Mouse (Mus musculus) left cerebral cortex, postnatal 25 days (tissue): ENCODE results near the gene Armh3. TPM values are rescaled to one million over a fixed set of nuclear protein-coding genes. Genes with fewer than 3 reads are reported as not detected.

Source experiments
- DNase-seq, 2 experiments: peaks; one replicate each; pipeline ENCODE4 v3.0.0; 2022; ENCODE audit warnings: low spot score in 2 of 2, mixed read lengths in 1 of 2
- intact Hi-C: fragments of 180-260 bp; cut with DNase I; formaldehyde crosslinking; loops from one replicate; pipeline ENCODE4 v1.15.1; 2025
- total RNA-seq, 2 experiments: library from RNA; stranded (reverse); gene quantifications; 2 replicates each; pipeline ENCODE4 v1.2.3; 2021

The Armh3 gene
- total RNA-seq, 2 experiments from 2014 or later = 19.7 to 19.8 TPM

DNA sequence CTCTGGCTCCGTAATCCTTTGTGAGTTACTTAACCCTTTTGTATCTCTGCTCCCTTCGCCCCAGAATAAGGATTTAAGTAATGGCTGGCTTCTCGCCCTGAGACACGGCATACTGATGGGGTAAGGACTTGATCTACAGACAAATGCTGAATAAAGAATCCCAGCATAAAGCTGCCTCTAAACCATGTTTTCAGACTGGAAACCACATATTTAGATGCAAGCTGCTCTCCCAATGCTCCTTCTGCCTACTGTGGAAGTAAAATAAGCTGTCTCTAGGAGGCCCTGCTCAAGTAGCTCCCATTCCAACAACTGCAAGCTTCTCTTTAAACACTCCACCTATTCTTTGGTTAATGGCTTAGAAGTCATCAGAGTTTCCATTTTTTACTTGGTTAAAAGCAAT lies 81.8 kb downstream of the Armh3 start:
- peak; percentile 12 to 24 for DNase-seq
- intact Hi-C loops = no loop called here

- peak; percentile 16 to 40 for DNase-seq
- intact Hi-C loops = no loop called here
Observed at GRCm38 (mm10) chr19:45916026-45916425, 82.3 kb downstream of the Armh3 start.

DNA sequence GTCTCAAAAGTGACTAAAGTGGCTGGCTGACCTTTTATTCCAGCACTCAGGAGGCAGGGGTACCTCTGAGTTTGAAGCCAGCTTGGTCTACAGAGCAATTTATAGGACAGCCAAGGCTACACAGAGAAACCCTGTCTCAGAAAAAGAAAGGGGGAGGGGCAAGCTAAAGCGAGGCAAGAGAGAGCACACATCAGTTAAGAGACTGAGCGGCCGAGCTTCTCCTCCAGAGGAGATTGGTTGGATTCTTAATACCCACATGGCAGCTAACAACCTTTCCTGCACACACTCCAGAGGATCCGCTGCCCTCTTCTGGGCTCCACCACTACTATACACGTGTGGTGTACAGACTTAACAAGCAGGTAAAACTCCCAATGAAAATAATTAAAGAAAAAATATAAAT lies 85.3 kb downstream of the Armh3 start:
- intact Hi-C loops = no loop called here
- no peak for DNase-seq

- no peak for DNase-seq
- intact Hi-C loops = no loop called here
Observed at GRCm38 (mm10) chr19:45912376-45912775, 85.9 kb downstream of the Armh3 start.

GRCm38 (mm10) chr19:45911236-45912025 lies 86.9 kb downstream of the Armh3 start:
- intact Hi-C loops = no loop called here

DNA sequence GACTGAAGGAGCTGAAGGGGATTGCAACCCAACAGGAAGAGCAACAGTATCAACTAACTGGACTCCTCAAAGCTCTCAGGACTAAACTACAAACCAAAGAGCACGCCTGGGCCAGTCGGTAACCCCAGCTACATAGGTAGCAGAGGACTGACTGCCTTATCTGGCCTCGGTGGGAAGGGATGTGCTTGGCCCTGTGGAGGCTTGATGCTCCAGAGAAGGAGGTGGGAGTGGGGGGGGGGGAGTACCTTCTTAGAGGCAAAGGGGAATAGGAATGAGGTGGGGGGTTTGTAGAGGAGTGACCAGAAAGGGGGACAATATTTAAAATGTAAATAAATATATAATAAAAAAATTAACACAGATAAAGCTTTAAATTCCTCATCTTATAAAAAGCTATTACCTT lies 90.0 kb downstream of the Armh3 start:
- no peak for DNase-seq
- intact Hi-C loops = no loop called here

More at GRCm38 (mm10) chr19:45911236-45912025, 86.9 kb downstream of the Armh3 start:
- DNase-seq = peak in 1 of 2 experiments; percentile 52

GRCm38 (mm10) chr19:45907416-45907815 lies 90.9 kb downstream of the Armh3 start:
- no peak for DNase-seq
- intact Hi-C loops = loop anchor here (2.0 kb wide), 1 partner anchor 25 kb away; no protein-coding TSS in a partner anchor

GRCm38 (mm10) chr19:45903861-45904260 lies 94.4 kb downstream of the Armh3 start:
- DNase-seq = no peak
- intact Hi-C loops = no loop called here

- no peak for DNase-seq
- intact Hi-C loops = no loop called here
Observed at GRCm38 (mm10) chr19:45902390-45903035, 95.8 kb downstream of the Armh3 start.

GRCm38 (mm10) chr19:45900836-45901235 lies 97.5 kb downstream of the Armh3 start:
- intact Hi-C loops = no loop called here
- DNase-seq = no peak

GRCm38 (mm10) chr19:45895726-45896125 lies 102.6 kb downstream of the Armh3 start:
- intact Hi-C loops = no loop called here

GRCm38 (mm10) chr19:45882056-45882455 lies 116.2 kb downstream of the Armh3 start:
- intact Hi-C loops = loop anchor here (2.0 kb wide), 1 partner anchor 25 kb away; no protein-coding TSS in a partner anchor
- peak in 1 of 2 experiments; percentile 31 for DNase-seq

More at GRCm38 (mm10) chr19:45895726-45896125, 102.6 kb downstream of the Armh3 start:
- DNase-seq = no peak

DNA sequence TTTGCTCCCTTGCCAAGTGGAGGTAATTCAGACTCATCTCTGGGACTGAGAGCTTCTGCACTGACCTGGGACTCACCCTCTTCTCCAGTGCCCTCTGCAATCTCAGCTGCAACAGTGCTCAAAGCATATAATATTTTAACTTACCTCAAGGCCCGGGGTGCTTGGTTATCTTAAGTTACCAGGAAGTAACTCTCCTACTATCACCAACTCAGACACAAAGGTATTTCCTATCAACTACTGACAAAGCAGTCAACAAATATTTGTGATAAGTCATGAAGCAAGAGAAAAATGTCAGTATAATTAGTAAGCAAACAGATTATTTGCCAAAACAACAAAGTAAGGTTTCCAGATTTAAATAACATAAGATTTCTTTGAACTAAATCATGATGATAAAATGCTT lies 125.0 kb downstream of the Armh3 start:
- intact Hi-C loops = loop anchor here (5.0 kb wide), 1 partner anchor 56 kb away; the partner anchor contains the start of gene Kcnip2
- DNase-seq = no peak

- DNase-seq = no peak
- intact Hi-C loops = no loop called here
Observed at GRCm38 (mm10) chr19:45855284-45855920, 142.9 kb downstream of the Armh3 start.

DNA sequence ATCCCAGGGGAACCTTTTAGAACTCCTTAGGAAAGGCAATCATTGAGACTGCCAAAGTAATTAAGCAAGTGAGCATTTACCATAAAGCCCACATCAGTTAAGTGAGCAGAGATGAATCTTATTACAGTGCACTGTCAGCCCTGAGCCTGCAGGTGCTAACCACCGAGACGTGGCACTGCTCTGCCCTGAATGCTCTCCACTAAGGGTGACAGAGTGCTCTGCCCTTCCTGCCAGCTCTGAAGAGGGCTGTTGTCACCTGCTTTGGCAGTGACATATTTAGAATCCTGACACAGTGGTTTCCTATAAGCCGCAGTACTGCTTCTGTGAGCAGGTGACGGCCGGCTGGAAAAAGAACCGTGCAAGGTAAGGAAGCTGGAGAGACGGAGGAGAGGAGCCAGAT lies 143.8 kb downstream of the Armh3 start:
- intact Hi-C loops = no loop called here

GRCm38 (mm10) chr19:45847733-45848093 lies 150.6 kb downstream of the Armh3 start:
- no peak for DNase-seq
- intact Hi-C loops = no loop called here

More for the DNA sequence above, 143.8 kb downstream of the Armh3 start:
- no peak for DNase-seq

- DNase-seq = no peak
- intact Hi-C loops = no loop called here
Observed at GRCm38 (mm10) chr19:45847016-45847732, 151.1 kb downstream of the Armh3 start.

GRCm38 (mm10) chr19:45844209-45844608 lies 154.1 kb downstream of the Armh3 start:
- intact Hi-C loops = no loop called here
- peak in 1 of 2 experiments; percentile 29 for DNase-seq

DNA sequence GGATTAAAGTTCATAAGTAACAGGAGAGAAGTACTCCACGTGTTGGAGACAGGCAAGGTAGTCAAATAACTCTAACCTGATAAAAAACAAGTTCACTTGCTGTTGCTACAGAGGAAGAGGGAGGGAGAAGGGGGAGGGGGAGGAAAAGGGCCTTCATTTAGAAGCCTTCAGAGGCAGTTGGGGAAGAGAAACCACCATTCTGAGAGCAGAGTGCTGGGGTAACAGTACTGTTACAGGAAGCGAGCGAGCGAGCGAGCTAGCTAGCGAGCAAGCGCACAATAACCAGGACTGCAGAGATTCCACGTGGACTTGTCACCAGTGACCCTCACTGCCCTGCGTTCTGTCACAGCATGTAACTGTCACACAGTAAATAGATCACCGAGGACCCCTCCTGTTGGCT lies 154.9 kb downstream of the Armh3 start:
- intact Hi-C loops = no loop called here
- no peak for DNase-seq
